Mouse (Mus musculus) hindbrain, embryonic 15.5 days (tissue): ENCODE data around the gene Igdcc3. TPM values are rescaled to one million over a fixed set of nuclear protein-coding genes. Genes with fewer than 3 reads are reported as not detected.

ENCODE experiments used
- ATAC-seq: fragments of 200-750 bp; cut with Nextera tagmentation; 2 replicates; pipeline ENCODE4 v1.8.0; 2017; ENCODE audit warnings: low read depth, moderate number of reproducible peaks, moderate TSS enrichment; ENCODE audit not compliant: low FRiP score
- H3K27ac ChIP-seq: fragments of 300-500 bp; sonication (generic); replicated peaks from 2 replicates; pipeline ENCODE4 v1.5.1; 2015; ENCODE audit warnings: mild to moderate bottlenecking, inconsistent platforms
- H3K27me3 ChIP-seq: fragments of 300-500 bp; sonication (generic); 2 replicates; pipeline ENCODE4 v1.6.1; 2015; ENCODE audit warnings: control low read depth, inconsistent platforms
- H3K36me3 ChIP-seq: fragments of 300-500 bp; sonication (generic); 2 replicates; pipeline ENCODE4 v1.6.1; 2015; ENCODE audit warnings: control low read depth, inconsistent platforms
- H3K4me1 ChIP-seq: fragments of 300-500 bp; sonication (generic); replicated peaks from 2 replicates; pipeline ENCODE4 v1.6.1; 2015; ENCODE audit warnings: control low read depth, inconsistent platforms
- H3K4me2 ChIP-seq: fragments of 300-500 bp; sonication (generic); 2 replicates; pipeline ENCODE4 v1.6.1; 2015; ENCODE audit warnings: moderate library complexity, mild to moderate bottlenecking, inconsistent platforms
- H3K4me3 ChIP-seq: fragments of 300-500 bp; sonication (generic); 2 replicates; pipeline ENCODE4 v1.5.1; 2015; ENCODE audit warnings: mild to moderate bottlenecking, inconsistent platforms
- H3K9ac ChIP-seq: fragments of 300-500 bp; sonication (generic); 2 replicates; pipeline ENCODE4 v1.6.1; 2015; ENCODE audit warnings: inconsistent platforms
- H3K9me3 ChIP-seq: fragments of 300-500 bp; sonication (generic); 2 replicates; pipeline ENCODE4 v1.6.1; 2016; ENCODE audit warnings: control low read depth, inconsistent platforms
- WGBS: fragments of 180-500 bp; shearing (Covaris S2); methylation state at CpG from one replicate; pipeline ENCODE4 v1.1.7; 2015; 5-methylcytosine and 5-hydroxymethylcytosine counted together
- polyA plus RNA-seq: library from polyadenylated mRNA; unstranded; fragments of >200 nt; fragmentation: Nextera tagmentation; extraction: Ambion mirVana; gene quantifications from 2 replicates; pipeline ENCODE4 v1.2.1, GENCODE M21; 2015

Gene Igdcc3
- polyA plus RNA-seq, 1 experiment from 2014 or later, result 9.9 TPM

- Histone ChIP-seq H3K4me3 (no peak overlapping the region), H3K36me3 (peaks cover 5% of the 10 kb centered on the region; the same call in 1 of the 2 replicates), H3K9me3 (no peaks in the 10 kb centered on the region), H3K4me2 (no peak overlapping the region), H3K9ac (no peak overlapping the region), H3K27me3 (no peaks in the 10 kb centered on the region), H3K4me1 (peaks cover 8% of the 10 kb centered on the region; the same call in 1 of the 2 replicates), H3K27ac (no peak overlapping the region)
- WGBS, result 1% methylated on average over 3 of the region's 3 CpGs
- peak; percentile 67; the same call in 1 of the 2 replicates for ATAC-seq
Measured at GRCm38 (mm10) chr9:65188599-65188998, 47.6 kb downstream of the Igdcc3 start.

- Histone ChIP-seq H3K27ac (no peak overlapping the region), H3K4me3 (no peak overlapping the region), H3K27me3 (no peaks in the 10 kb centered on the region), H3K4me1 (peaks cover 10% of the 10 kb centered on the region), H3K4me2 (no peak overlapping the region), H3K36me3 (no peaks in the 10 kb centered on the region), H3K9ac (no peak overlapping the region), H3K9me3 (no peaks in the 10 kb centered on the region)
- no peak for ATAC-seq
- 36% methylated on average over 7 of the region's 7 CpGs for WGBS
Measured at GRCm38 (mm10) chr9:65190306-65190705, 49.3 kb downstream of the Igdcc3 start.

- no peak for ATAC-seq
- no peaks in the 10 kb centered on the region for H3K27me3 ChIP-seq
Measured at GRCm38 (mm10) chr9:65191389-65191754, 50.4 kb downstream of the Igdcc3 start.

GRCm38 (mm10) chr9:65191755-65192469 is 50.9 kb downstream of the Igdcc3 start:
- no peak overlapping the region for H3K27ac ChIP-seq
- peaks cover 22% of the 10 kb centered on the region for H3K4me1 ChIP-seq
- H3K4me3 ChIP-seq, result no peak overlapping the region
- no peak overlapping the region for H3K4me2 ChIP-seq
- H3K36me3 ChIP-seq, result no peaks in the 10 kb centered on the region
- H3K9ac ChIP-seq, result no peak overlapping the region
- 25% methylated on average over 8 of the region's 8 CpGs for WGBS
- no peak for ATAC-seq
- no peaks in the 10 kb centered on the region for H3K9me3 ChIP-seq
- no peaks in the 10 kb centered on the region for H3K27me3 ChIP-seq

More at GRCm38 (mm10) chr9:65191389-65191754, 50.4 kb downstream of the Igdcc3 start:
- Histone ChIP-seq H3K4me2 (no peak overlapping the region), H3K9ac (no peak overlapping the region), H3K27ac (no peak overlapping the region), H3K4me1 (peaks cover 21% of the 10 kb centered on the region), H3K4me3 (no peak overlapping the region), H3K9me3 (no peaks in the 10 kb centered on the region), H3K36me3 (no peaks in the 10 kb centered on the region)
- WGBS, result 38% methylated on average over 2 of the region's 2 CpGs

GRCm38 (mm10) chr9:65193214-65193613 is 52.2 kb downstream of the Igdcc3 start:
- Histone ChIP-seq H3K27me3 (no peaks in the 10 kb centered on the region), H3K27ac (no peak overlapping the region), H3K9ac (no peak overlapping the region), H3K4me2 (no peak overlapping the region), H3K36me3 (no peaks in the 10 kb centered on the region), H3K4me3 (no peak overlapping the region), H3K4me1 (peaks cover 25% of the 10 kb centered on the region), H3K9me3 (no peaks in the 10 kb centered on the region)
- ATAC-seq, result no peak
- 72% methylated on average over 12 of the region's 12 CpGs for WGBS

GRCm38 (mm10) chr9:65195053-65195452 is 54.1 kb downstream of the Igdcc3 start, which contains the start of gene Parp16:
Parp16 (plus strand) TSS chr9:65195353.
- H3K9me3 ChIP-seq, result no peaks in the 10 kb centered on the region
- H3K4me3 ChIP-seq, result no peak within 1 kb of the TSS
- 84% methylated on average over 4 of the region's 4 CpGs for WGBS
- ATAC-seq, result no peak
- H3K4me1 ChIP-seq, result peaks cover 25% of the 10 kb centered on the region
- no peaks in the 10 kb centered on the region for H3K36me3 ChIP-seq
- H3K9ac ChIP-seq, result peak within 1 kb of the TSS; percentile 14; the same call in 1 of the 2 replicates
- H3K27ac ChIP-seq, result peak within 1 kb of the TSS; percentile 85
- no peaks in the 10 kb centered on the region for H3K27me3 ChIP-seq
- H3K4me2 ChIP-seq, result peak within 1 kb of the TSS; percentile 44

- no peaks in the 10 kb centered on the region for H3K36me3 ChIP-seq
- peaks cover 25% of the 10 kb centered on the region for H3K4me1 ChIP-seq
- H3K27ac ChIP-seq, result peak overlapping the region; percentile 85
- 0 out of 2 replicates have a peak overlapping the region, but pooled peaks have one; percentile 14 for H3K9ac ChIP-seq
- no peak overlapping the region for H3K4me3 ChIP-seq
- H3K9me3 ChIP-seq, result no peaks in the 10 kb centered on the region
- WGBS, result 50% methylated on average over 8 of the region's 8 CpGs
- H3K27me3 ChIP-seq, result no peaks in the 10 kb centered on the region
- no peak overlapping the region for H3K4me2 ChIP-seq
- ATAC-seq, result peak; percentile 21
Measured at GRCm38 (mm10) chr9:65195621-65195981, 54.6 kb downstream of the Igdcc3 start.

GRCm38 (mm10) chr9:65195982-65196737 is 55.2 kb downstream of the Igdcc3 start:
- Histone ChIP-seq H3K9me3 (no peaks in the 10 kb centered on the region), H3K4me3 (peak overlapping the region; percentile 24; the same call in 1 of the 2 replicates), H3K4me1 (peaks cover 25% of the 10 kb centered on the region), H3K9ac (peak overlapping the region; percentile 14; the same call in 1 of the 2 replicates), H3K27me3 (no peaks in the 10 kb centered on the region), H3K36me3 (no peaks in the 10 kb centered on the region), H3K27ac (peak overlapping the region; percentile 85), H3K4me2 (peak overlapping the region; percentile 44)
- 7% methylated on average over 9 of the region's 9 CpGs for WGBS
- peak; percentile 86 for ATAC-seq

- Histone ChIP-seq H3K36me3 (no peaks in the 10 kb centered on the region), H3K9ac (peak overlapping the region; percentile 14; the same call in 1 of the 2 replicates), H3K4me3 (peak overlapping the region; percentile 24; the same call in 1 of the 2 replicates), H3K27me3 (no peaks in the 10 kb centered on the region), H3K9me3 (no peaks in the 10 kb centered on the region), H3K4me1 (peaks cover 18% of the 10 kb centered on the region), H3K27ac (peak overlapping the region; percentile 85), H3K4me2 (peak overlapping the region; percentile 44)
- ATAC-seq, result peak; percentile 68
- 21% methylated on average over 26 of the region's 26 CpGs for WGBS
Measured at GRCm38 (mm10) chr9:65196738-65197569, 56.0 kb downstream of the Igdcc3 start.

GRCm38 (mm10) chr9:65197826-65198225 is 56.8 kb downstream of the Igdcc3 start:
- H3K9me3 ChIP-seq, result no peaks in the 10 kb centered on the region
- 87% methylated on average over 6 of the region's 6 CpGs for WGBS
- H3K27ac ChIP-seq, result no peak overlapping the region
- H3K4me2 ChIP-seq, result no peak overlapping the region
- peaks cover 17% of the 10 kb centered on the region for H3K4me1 ChIP-seq
- no peaks in the 10 kb centered on the region for H3K27me3 ChIP-seq
- H3K4me3 ChIP-seq, result no peak overlapping the region
- no peak for ATAC-seq
- no peaks in the 10 kb centered on the region for H3K36me3 ChIP-seq
- no peak overlapping the region for H3K9ac ChIP-seq

GRCm38 (mm10) chr9:65199723-65200122 is 58.7 kb downstream of the Igdcc3 start:
- Histone ChIP-seq H3K27ac (no peak overlapping the region), H3K9me3 (no peaks in the 10 kb centered on the region), H3K4me1 (peaks cover 17% of the 10 kb centered on the region), H3K4me2 (no peak overlapping the region), H3K4me3 (no peak overlapping the region), H3K36me3 (no peaks in the 10 kb centered on the region), H3K9ac (no peak overlapping the region), H3K27me3 (no peaks in the 10 kb centered on the region)
- 61% methylated on average over 7 of the region's 7 CpGs for WGBS
- no peak for ATAC-seq
